Mouse (Mus musculus) hindbrain, embryonic 16.5 days (tissue): ENCODE measurements around the gene Trpc4ap. TPM values are rescaled to one million over a fixed set of nuclear protein-coding genes. Genes with fewer than 3 reads are reported as not detected.
"Not testable (repeated sequence)": the region's sequence is repeated elsewhere in the genome, so short reads cannot be mapped to it uniquely, and the experiment has no call there.

Experiments used
- ATAC-seq: fragments of 200-750 bp; cut with Nextera tagmentation; 2 replicates; pipeline ENCODE4 v1.8.0; 2017; ENCODE audit warnings: moderate TSS enrichment, moderate library complexity
- H3K27ac ChIP-seq: fragments of 300-500 bp; sonication (generic); 2 replicates; pipeline ENCODE4 v1.5.1; 2014; ENCODE audit warnings: low read depth, mild to moderate bottlenecking, control low read depth, low read length, moderate library complexity
- H3K27me3 ChIP-seq: fragments of 300-500 bp; sonication (generic); replicated peaks from 2 replicates; pipeline ENCODE4 v1.6.1; 2014; ENCODE audit warnings: low read length; ENCODE audit not compliant: control insufficient read depth, insufficient read depth
- H3K36me3 ChIP-seq: fragments of 300-500 bp; sonication (generic); 2 replicates; pipeline ENCODE4 v1.6.1; 2014; ENCODE audit warnings: mild to moderate bottlenecking, low read length, moderate library complexity, mixed read lengths; ENCODE audit not compliant: control insufficient read depth, insufficient read depth
- H3K4me1 ChIP-seq: fragments of 300-500 bp; sonication (generic); 2 replicates; pipeline ENCODE4 v1.6.1; 2014; ENCODE audit warnings: low read depth, low read length; ENCODE audit not compliant: control insufficient read depth, insufficient read depth
- H3K4me2 ChIP-seq: fragments of 300-500 bp; sonication (generic); 2 replicates; pipeline ENCODE4 v1.6.1; 2014; ENCODE audit warnings: mild to moderate bottlenecking, low read length, control low read depth, moderate library complexity
- H3K4me3 ChIP-seq: fragments of 300-500 bp; sonication (generic); 2 replicates; pipeline ENCODE4 v1.5.1; 2014; ENCODE audit warnings: mild to moderate bottlenecking, low read length, control low read depth, moderate library complexity
- H3K9ac ChIP-seq: fragments of 300-500 bp; sonication (generic); 2 replicates; pipeline ENCODE4 v1.6.1; 2014; ENCODE audit warnings: low read depth, mild to moderate bottlenecking, control low read depth, low read length, moderate library complexity
- H3K9me3 ChIP-seq: fragments of 300-500 bp; sonication (generic); 2 replicates; pipeline ENCODE4 v1.6.1; 2014; ENCODE audit warnings: mild to moderate bottlenecking, low read length, moderate library complexity; ENCODE audit not compliant: control insufficient read depth
- WGBS: fragments of 180-500 bp; shearing (Covaris S2); extraction: QIAGEN DNeasy Blood & Tissue Kit; methylation state at CpG from one replicate; pipeline ENCODE4 v1.1.7; 2014; 5-methylcytosine and 5-hydroxymethylcytosine counted together
- polyA plus RNA-seq: library from polyadenylated mRNA; unstranded; fragments of >200 nt; fragmentation: Nextera tagmentation; extraction: Ambion mirVana; gene quantifications from 2 replicates; pipeline ENCODE4 v1.2.1, GENCODE M21; 2015

Trpc4ap gene
- polyA plus RNA-seq, 1 experiment from 2014 or later, result 155 TPM

DNA sequence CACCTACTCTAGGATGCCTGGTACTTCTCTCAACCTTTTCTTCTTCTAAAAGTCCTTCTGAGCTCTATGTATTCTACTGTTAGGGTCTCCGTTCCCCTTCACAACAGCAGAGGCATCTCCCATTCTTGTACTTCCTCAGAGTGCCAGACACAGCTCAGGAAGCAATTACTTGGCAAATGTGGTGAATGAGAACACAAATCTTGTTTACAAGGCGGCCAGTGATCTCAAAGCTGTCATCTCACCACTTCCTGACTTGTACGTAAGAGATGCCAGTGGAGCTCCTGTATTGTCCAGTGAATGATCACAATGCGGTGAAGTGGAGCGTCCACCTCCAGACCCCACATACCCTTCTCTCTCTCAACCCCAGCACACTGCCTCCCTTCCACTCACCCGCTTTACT is 32.3 kb upstream of the Trpc4ap start:
- Histone ChIP-seq H3K9ac (no peak overlapping the region), H3K4me3 (no peak overlapping the region), H3K27me3 (no peaks in the 10 kb centered on the region), H3K4me2 (no peak overlapping the region), H3K4me1 (peaks cover 10% of the 10 kb centered on the region), H3K9me3 (no peaks in the 10 kb centered on the region), H3K27ac (no peak overlapping the region), H3K36me3 (peaks cover 12% of the 10 kb centered on the region; the same call in 1 of the 2 replicates)
- 90% methylated on average over 6 of the region's 6 CpGs for WGBS
- ATAC-seq, result no peak

DNA sequence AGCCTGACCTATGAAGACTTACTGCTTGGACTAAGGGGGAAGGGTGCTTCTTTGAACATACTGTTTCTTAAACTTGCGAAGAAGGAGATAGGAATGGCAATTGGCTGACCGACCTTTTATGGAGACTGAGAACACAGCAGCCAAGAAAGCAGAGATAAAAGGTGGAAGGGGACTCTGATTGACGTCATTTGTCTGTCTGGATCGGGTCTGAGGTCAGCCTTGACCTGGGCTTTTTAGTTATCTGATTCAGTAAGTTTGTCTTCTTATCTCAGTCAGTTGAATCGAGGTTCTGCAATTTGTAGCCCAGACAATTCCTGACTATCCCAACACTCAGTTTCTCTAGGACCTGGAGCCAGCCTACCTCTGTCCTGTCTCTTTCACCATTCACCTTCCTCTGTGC is 31.9 kb upstream of the Trpc4ap start:
- whole genome bisulfite sequencing, result 92% methylated on average over 5 of the region's 5 CpGs
- no peak overlapping the region for H3K4me2 ChIP-seq
- H3K4me1 ChIP-seq, result peaks cover 10% of the 10 kb centered on the region
- no peaks in the 10 kb centered on the region for H3K27me3 ChIP-seq
- H3K9ac ChIP-seq, result no peak overlapping the region
- ATAC-seq, result no peak
- no peak overlapping the region for H3K27ac ChIP-seq
- no peaks in the 10 kb centered on the region for H3K9me3 ChIP-seq
- peaks cover 12% of the 10 kb centered on the region; the same call in 1 of the 2 replicates for H3K36me3 ChIP-seq
- H3K4me3 ChIP-seq, result no peak overlapping the region

- ATAC-seq, result no peak
- H3K36me3 ChIP-seq, result peaks cover 7% of the 10 kb centered on the region
- 89% methylated on average over 5 of the region's 5 CpGs for WGBS
Measured at GRCm38 (mm10) chr2:155720585-155720984, 28.4 kb upstream of the Trpc4ap start.

GRCm38 (mm10) chr2:155717082-155717990 is 25.2 kb upstream of the Trpc4ap start:
- peaks cover 12% of the 10 kb centered on the region for H3K36me3 ChIP-seq
- ATAC-seq, result no peak
- H3K27ac ChIP-seq, result no peak overlapping the region
- no peak overlapping the region for H3K9ac ChIP-seq
- no peaks in the 10 kb centered on the region for H3K9me3 ChIP-seq
- H3K4me2 ChIP-seq, result no peak overlapping the region
- WGBS, result 93% methylated on average over 12 of the region's 12 CpGs
- H3K27me3 ChIP-seq, result no peaks in the 10 kb centered on the region
- no peaks in the 10 kb centered on the region for H3K4me1 ChIP-seq
- no peak overlapping the region for H3K4me3 ChIP-seq

More at GRCm38 (mm10) chr2:155720585-155720984, 28.4 kb upstream of the Trpc4ap start:
- Histone ChIP-seq H3K4me2 (no peak overlapping the region), H3K27me3 (no peaks in the 10 kb centered on the region), H3K4me3 (no peak overlapping the region), H3K27ac (no peak overlapping the region), H3K9me3 (no peaks in the 10 kb centered on the region), H3K4me1 (no peaks in the 10 kb centered on the region), H3K9ac (no peak overlapping the region)

DNA sequence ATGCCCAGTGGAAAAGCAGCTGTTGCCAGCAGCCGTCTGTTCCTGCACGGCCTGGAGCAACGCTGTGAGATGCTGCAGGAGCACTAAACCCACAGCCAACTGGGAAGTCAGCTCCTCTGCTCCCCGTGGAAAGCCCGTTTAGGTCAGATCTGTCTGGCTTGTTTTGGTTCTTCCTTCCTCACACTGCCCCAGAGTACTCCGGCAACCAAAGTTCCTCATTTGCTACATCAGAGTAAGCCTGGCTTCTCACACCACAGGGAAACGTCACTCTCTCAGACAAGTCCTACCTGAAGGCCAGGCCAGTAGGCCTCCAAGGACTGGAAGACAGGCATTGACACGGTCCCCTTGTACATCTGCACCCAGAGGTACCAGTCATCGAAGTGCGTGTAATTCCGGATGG is 18.4 kb upstream of the Trpc4ap start:
- Histone ChIP-seq H3K27ac (no peak overlapping the region), H3K27me3 (no peaks in the 10 kb centered on the region), H3K9ac (no peak overlapping the region; the same call in 1 of the 2 replicates), H3K4me3 (no peak overlapping the region), H3K36me3 (peaks cover 19% of the 10 kb centered on the region), H3K4me2 (no peak overlapping the region), H3K9me3 (no peaks in the 10 kb centered on the region), H3K4me1 (no peaks in the 10 kb centered on the region)
- 93% methylated on average over 11 of the region's 11 CpGs for WGBS
- ATAC-seq, result no peak

DNA sequence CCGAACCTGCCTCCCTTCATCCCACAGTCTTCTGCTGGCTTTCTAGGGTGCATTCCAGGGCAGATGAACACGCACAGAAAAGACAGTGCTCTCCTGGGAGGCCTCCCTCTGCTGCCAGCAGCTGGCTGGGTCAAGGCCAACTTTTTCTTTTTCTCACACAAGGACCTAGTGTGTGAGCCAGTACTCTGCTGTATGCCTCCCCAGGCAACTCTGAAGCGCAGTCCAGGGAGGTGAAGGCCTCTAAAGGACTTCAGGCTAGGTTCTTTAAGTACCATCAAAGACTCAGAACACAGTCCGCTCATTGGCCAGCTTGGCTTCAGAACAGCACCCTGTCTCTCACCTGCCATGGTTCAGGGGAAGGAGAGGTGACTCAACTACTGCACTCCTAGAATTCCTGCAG is 15.1 kb upstream of the Trpc4ap start:
- Histone ChIP-seq H3K9ac (no peak overlapping the region), H3K27ac (peak overlapping the region; percentile 45; the same call in 1 of the 2 replicates), H3K36me3 (peaks cover 15% of the 10 kb centered on the region), H3K9me3 (no peaks in the 10 kb centered on the region), H3K4me1 (no peaks in the 10 kb centered on the region), H3K4me3 (no peak overlapping the region), H3K27me3 (no peaks in the 10 kb centered on the region), H3K4me2 (no peak overlapping the region)
- WGBS, result 72% methylated on average over 4 of the region's 4 CpGs
- ATAC-seq, result peak; percentile 84

DNA sequence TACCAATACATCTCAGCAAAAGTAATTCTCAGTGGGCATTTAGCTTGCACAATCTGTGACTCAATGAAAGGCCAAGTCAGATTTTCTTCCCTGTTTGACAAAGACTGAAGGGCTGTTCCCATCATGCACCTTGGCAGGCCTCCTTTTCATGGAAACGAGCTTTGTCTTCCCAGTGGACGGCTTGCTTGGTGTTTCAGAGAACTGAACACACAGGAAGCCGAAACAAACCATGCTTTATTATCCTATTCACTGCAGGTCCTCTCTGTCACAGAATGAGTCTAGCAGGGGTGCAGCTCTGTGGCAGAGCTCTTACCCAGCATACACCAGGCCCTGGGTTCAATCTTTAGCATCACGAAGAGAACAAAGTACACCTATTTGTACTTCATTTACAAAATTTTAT is 11.4 kb upstream of the Trpc4ap start:
- no peak overlapping the region for H3K4me3 ChIP-seq
- peaks cover 7% of the 10 kb centered on the region for H3K36me3 ChIP-seq
- 17% methylated on average over 4 of the region's 4 CpGs for WGBS

GRCm38 (mm10) chr2:155701399-155701919 is 9.3 kb upstream of the Trpc4ap start:
- Histone ChIP-seq H3K27me3 (no peaks in the 10 kb centered on the region), H3K4me3 (no peak overlapping the region), H3K36me3 (peaks cover 5% of the 10 kb centered on the region), H3K9me3 (no peaks in the 10 kb centered on the region), H3K4me1 (no peaks in the 10 kb centered on the region), H3K4me2 (no peak overlapping the region), H3K27ac (no peak overlapping the region), H3K9ac (no peak overlapping the region)
- no peak for ATAC-seq
- 92% methylated on average over 19 of the region's 19 CpGs for WGBS

More for the DNA sequence above, 11.4 kb upstream of the Trpc4ap start:
- ATAC-seq, result no peak
- Histone ChIP-seq H3K4me1 (no peaks in the 10 kb centered on the region), H3K9ac (no peak overlapping the region), H3K4me2 (no peak overlapping the region), H3K27ac (no peak overlapping the region), H3K27me3 (no peaks in the 10 kb centered on the region), H3K9me3 (no peaks in the 10 kb centered on the region)

DNA sequence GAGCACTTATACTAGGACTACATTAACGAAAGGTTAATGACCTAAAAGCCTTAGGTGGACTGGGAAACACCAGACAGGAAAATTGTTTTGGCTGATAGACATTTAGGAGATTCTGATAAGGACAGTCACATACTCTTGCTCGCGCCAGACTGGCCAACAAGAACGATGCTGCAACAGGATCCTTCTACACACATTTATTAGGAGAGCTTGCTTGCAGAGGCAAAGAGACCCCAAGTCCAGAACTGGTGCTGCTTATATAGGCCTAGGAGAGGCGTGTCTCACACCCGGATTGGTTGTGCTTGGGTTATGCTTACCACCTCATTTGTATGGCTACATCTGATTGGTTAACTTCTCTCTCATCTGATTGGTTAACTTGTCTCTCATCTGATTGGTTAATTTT is 6.3 kb upstream of the Trpc4ap start:
- ATAC-seq, H3K27me3 ChIP-seq, H3K36me3 ChIP-seq, H3K9me3 ChIP-seq, H3K4me3 ChIP-seq, H3K4me1 ChIP-seq, H3K9ac ChIP-seq, H3K27ac ChIP-seq, H3K4me2 ChIP-seq: not testable (repeated sequence)
- WGBS, result 94% methylated on average over 6 of the region's 6 CpGs
